Mouse (Mus musculus) retina, adult 2 months (tissue): ENCODE results near the gene Clasp2.
A peak's percentile ranks its signal among the peaks of the same experiment; 100 is the strongest.
"Not testable (repeated sequence)": the region's sequence is repeated elsewhere in the genome, so short reads cannot be mapped to it uniquely, and the experiment has no call there.

Experiments used
- DNase-seq: peaks from one replicate; pipeline ENCODE4 v3.0.0-alpha.2; 2012; ENCODE audit warnings: low read depth, low spot score

Clasp2 gene

DNA sequence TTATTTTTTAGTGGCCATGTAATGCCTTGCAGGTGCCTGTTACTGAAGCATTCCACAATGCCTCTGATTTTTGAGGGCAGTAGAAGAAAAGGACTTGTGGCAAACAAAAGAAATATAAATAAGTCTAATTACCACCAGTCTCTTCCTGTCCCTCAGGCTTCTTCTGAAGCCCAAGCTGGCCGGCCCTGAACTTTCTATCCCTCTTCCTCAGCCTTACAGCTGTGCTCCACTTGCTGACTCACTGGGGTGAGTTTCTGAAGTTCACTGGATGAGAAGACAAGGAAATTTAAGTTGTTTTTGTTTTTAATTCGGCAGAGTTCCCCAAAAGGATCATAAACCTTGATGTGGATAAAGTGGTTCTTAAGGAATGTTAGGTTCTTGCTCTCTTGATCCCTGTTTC lies 74.6 kb downstream of the Clasp2 start:
- no peak for DNase-seq

DNA sequence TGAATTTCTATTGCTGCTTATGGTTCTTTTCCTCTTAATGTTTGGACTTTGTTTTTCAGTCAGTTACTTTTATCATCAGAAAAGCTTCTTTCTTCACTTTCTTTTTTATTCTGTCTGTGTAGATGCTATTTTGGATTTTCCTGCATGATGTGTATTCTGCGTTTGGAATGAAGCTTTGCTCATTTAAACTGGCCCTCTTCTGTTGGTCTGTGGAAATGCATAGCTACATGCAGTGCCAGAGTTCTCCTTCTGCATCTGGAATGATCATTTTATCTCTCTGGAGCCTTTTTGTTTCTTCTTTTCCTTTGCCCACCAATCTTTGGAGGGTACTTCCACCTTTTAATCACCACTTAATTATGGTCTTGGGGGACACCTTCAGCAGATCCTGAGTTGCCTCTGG lies 80.9 kb downstream of the Clasp2 start:
- no peak for DNase-seq

DNA sequence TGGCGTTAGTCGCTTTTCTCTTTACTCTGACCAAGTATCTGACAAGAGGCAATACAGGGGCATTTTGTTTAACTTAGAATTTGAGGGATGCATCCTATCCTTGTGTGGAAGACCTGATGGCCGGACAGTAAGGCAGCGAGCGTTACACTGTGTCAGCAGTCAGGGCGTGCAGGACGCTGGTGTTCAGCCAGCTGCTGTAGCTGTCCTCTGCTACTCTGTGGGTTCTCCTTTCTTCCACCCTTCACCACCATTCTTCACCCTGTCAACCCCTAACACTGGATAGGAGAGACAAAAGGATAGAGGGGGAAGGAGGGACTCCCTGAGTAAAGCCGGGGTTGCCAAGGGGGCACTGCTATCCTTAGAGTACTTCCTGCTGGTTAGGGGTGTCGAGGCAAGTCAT lies 87.4 kb downstream of the Clasp2 start:
- no peak for DNase-seq

DNA sequence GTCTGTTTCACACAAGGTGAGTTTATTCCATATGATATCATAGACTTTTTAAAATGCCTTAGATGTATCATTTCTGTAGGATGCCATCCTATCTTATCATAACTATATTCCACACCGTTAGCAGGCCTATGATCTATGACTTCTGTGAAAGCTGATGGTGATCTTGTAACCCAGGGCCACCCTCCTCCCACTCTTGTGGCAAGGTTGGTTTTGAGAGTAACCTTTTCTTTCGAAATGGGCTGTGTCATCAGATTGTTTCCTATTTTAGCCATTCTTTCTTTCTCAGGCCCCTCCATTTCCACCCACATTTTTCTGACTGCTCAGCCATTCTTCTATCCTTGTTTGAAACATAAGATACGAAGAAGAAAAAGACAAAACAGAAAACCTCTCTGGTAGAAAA lies 88.9 kb downstream of the Clasp2 start:
- DNase-seq = no peak

DNA sequence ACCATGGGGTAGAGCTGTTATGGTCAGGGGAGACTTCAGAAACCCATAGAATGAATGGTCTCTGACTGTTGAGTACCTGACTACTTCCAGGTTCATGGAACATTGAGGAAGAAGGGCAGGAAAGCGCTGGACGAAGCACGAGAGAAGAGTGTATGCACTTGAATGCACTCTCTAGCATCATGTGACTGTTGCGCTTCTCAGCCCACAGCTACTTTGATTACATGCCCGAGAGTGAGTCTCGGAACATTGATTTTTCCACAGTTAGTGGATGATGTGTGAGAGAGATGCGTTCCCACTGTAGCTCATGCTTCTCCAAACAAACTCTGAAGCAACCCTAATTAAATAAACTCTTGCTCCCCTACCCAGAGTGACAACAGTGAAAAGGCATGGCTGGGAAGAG lies 92.2 kb downstream of the Clasp2 start:
- no peak for DNase-seq

DNA sequence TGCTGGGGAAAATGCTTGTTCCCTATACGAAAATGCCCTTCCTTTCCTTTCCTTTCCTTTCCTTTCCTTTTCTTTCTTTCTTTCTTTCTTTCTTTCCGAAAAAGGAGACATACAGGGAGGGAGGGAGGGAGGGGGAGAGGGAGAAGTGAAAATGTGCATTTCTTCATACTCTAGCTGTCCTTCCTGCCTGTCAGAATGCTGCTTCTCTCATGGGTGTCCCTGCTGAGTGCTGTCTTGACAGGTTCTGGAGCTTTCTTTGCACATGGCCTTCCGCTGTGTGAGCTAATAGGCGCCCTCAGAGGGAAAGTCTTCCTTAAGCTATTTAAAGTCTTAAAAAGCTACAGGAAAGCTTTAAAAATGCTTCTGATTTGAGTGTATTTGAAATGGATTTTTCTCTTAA lies 95.7 kb downstream of the Clasp2 start:
- DNase-seq = no peak

- no peak for DNase-seq
Observed at GRCm38 (mm10) chr9:113837461-113837860, 96.2 kb downstream of the Clasp2 start.

GRCm38 (mm10) chr9:113844029-113844428 lies 102.8 kb downstream of the Clasp2 start:
- DNase-seq = no peak

DNA sequence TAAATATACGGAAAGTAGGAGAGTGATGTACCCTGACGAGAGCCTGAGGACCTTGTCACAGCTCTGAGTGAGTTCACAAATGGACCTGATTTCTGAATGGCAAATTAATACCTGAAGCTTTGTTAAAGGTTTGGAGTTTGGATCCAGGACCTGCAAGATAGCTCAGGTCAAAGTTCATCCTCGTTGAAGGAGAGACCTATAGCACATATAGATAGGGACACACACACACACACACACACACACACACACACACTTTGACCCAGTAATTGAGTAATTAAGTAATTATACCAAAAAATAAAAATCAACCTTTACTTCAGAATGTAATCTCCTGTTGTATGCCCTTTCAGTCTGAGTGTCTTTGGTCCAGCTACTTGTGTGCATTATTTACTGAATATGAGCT lies 114.2 kb downstream of the Clasp2 start:
- no peak for DNase-seq

DNA sequence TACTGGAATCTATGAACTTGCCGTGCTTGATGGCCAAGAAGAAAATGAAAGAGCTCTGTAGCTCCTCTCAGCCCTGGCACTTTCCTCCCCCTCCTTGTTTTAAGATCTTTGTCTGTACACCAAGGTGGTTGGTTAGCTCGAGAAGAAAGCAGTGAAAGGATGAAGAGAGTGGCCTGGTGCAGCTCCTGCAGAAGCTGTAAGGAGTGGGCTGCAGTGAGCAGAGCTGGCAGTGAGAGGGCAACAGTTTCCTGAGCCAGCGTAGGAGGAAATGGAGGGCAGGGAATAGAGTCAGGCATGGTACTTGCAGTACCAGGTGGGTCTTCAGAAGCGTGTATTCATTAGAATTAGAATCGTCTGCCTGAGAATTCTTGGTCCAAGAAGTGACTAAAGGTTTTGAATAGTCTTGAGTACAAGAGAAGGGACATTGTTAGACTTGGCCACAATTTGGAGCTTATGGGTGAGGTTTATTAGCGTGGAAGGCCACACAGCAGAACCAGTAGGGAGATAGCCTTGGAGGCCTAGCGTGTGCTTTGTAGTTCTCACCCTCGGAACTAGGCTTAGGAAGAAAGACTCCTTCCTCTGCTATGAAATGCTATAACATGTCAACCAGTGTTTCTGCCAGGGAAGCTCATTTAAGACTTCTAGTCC lies 116.1 kb downstream of the Clasp2 start:
- DNase-seq = no peak

DNA sequence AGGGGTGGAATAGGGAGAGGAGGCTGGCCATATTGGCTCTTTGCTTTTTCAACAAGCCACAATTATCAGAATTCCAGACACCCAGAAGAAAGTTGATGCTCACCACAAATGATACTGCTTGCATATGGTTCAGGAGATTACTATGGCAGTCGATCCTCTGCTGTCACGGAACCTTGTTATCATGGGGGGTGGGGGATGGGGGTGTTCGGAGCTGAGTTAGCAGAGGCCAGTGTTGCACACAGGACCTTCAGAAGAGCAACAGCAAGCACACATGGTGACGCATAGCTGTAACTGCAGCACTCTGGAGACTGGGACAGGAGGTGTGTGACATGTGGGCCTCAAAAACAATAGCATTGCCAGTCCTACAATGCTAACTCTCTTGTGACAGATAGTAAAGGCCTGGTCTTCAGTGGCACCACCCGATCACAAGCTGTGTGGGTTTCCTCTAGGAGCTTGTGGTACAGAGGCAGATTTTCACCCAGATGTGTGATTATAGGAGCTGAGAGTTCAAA lies 116.7 kb downstream of the Clasp2 start:
- DNase-seq = no peak

GRCm38 (mm10) chr9:113859420-113859819 lies 118.1 kb downstream of the Clasp2 start:
- no peak for DNase-seq

DNA sequence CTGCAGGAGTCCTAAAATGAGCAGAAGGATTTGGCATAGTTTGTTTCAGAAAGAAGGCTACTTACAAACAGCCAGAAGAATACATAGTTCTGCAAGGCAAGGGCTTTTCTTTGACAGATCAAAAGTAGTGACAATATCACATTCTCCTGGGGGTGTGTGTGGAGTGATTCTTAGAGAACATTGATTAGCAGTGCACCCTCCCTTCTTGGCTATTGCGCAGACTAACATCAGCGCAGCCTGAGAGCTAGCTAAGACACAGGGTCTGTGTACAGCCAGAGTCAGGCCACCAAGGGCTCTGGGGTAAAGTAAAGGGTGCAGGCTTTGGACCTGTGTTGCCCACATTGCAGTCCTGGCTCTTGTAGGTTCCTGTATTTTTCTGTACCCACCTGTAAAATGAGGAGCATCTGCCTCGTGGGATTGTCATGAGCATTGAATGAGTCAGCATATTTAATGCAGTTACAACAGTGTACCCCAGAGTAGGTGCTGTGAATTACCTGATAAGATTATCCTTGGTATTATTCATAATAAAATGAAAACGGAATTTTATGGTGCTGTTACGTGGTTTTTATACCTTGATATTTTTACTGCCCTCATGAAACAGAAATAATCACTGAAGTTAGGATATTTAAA lies 122.2 kb downstream of the Clasp2 start:
- no peak for DNase-seq

- no peak for DNase-seq
Observed at GRCm38 (mm10) chr9:113867951-113868350, 126.7 kb downstream of the Clasp2 start.

DNA sequence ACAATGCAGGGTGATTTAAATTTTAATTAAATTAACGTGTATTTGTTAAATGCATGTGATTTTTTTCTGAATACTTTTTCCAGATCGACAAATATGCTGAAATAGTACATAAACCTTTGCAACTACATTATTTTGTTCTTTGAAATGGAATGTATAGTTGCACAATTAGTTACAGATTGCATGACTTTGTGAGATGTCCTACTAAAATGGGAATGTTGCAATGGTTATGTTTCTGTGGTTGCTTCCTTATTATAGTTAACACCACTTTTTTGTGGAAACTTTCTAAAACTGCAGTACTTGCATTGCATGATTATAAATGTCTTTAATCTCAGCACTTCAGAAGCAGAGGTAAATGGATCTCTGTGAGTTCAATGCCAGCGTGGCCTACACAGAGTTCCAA lies 153.6 kb downstream of the Clasp2 start:
- no peak for DNase-seq

- no peak for DNase-seq
Observed at GRCm38 (mm10) chr9:113903136-113903535, 161.9 kb downstream of the Clasp2 start.

DNA sequence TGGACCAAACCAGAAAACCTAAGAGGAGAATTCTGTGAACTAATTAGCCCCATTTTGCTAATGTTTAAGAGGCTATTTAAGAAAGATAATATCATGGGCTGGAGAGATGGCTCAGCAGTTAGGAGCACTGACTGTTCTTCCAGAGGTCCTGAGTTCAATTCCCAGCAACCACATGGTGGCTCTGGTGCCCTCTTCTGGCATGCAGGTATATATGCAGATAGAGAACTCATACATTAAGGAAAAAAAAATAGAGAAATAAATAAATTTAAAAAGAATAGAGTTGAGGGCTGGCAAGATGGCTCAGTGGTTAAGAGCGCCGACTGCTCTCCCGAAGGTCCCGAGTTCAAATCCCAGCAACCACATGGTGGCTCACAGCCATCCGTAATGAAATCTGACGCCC lies 163.0 kb downstream of the Clasp2 start:
- not testable (repeated sequence) for DNase-seq

GRCm38 (mm10) chr9:113915789-113916188 lies 174.5 kb downstream of the Clasp2 start:
- no peak for DNase-seq

GRCm38 (mm10) chr9:113922677-113923076 lies 181.4 kb downstream of the Clasp2 start:
- DNase-seq = no peak

DNA sequence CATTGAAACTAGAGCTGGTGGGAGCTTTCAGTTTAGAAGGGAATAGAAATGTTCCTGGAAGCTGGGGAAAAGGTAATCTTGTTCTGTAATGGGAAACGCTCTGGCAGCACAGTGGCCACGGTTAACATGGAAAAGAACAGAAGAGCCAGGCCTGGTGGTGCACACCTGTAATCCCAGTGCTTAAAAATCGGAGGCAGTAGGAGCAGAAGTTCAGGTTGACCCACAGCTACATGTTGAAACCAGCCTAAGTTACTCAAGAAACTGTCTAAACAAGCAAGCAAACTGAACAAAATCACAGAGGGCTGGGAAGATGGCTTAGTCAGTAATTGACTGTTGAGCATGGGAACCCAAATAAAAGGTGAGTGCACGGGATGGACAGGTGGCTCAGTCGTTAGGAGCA lies 183.6 kb downstream of the Clasp2 start:
- no peak for DNase-seq

GRCm38 (mm10) chr9:113928591-113928990 lies 187.3 kb downstream of the Clasp2 start:
- no peak for DNase-seq

DNA sequence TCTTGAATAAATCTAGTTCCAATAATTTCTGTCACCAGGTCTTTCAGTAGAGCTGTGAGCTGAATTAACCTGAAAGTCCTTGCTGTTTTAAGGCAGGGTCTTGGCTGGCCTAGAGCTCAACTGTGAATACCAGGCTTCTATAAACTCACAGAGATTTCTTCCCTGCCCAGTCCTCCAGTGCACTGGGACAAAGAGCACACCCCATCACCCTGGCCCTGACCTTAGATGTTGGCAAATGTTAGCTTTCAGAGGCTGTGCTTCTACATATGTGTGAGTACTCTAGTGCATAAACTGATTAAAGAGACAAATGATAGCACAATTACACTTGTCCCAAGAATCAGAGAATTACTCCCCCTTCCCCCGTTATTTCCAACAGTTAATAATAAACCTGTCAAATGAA lies 188.4 kb downstream of the Clasp2 start:
- no peak for DNase-seq

DNA sequence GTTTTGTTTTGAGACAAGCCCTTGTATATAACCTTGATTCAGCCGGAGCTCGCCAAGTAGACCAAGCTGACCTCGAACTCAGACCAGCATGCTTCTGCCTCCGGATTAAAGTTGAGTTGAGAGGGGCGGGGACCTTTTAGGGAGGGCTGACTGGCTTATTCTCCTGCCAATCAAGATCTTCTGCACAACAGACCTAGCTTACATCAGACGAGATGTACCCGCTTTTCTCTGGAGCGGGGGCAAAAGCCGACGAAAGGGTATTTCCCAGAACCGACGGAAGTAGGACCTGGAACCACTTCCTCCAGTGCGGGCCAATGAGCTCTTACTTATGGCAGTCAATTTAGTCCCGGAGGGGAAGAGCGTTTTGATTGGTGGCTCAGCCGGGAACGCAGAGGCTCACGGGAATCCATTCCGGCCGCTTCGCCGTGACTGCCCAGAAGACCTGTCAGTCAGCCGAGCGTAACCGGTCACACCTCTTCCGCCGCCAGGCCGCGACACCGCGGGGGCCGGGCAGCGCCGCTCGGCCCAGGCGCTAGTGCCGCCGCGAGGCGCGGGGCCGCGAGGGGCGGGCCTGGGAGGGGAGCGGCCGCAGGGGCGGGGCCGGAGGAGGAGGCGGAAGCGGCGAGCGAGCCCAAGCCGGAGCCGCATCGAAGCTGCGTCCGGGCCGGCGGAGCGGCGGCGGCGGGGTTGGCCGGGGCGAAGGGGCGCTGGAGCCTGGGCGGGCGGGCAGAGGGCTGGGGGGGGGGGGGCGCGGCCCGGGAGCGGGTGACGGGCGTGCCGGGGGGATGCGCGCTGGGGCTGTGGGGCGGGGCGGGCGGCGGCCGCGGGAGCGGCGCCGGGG lies 189.5 kb downstream of the Clasp2 start, which contains the start of gene Ubp1:
Ubp1 (plus strand) TSS at position 401 of the 841 bp plus-strand sequence.
- peak; percentile 96 for DNase-seq
